Mouse (Mus musculus) kidney, embryonic 15.5 days (tissue): ENCODE data around the gene Atg2a. TPM values are rescaled to one million over a fixed set of nuclear protein-coding genes. Genes with fewer than 3 reads are reported as not detected.
A peak's percentile ranks its signal among the peaks of the same experiment; 100 is the strongest.

Source experiments
- ATAC-seq: fragments of 200-750 bp; cut with Nextera tagmentation; replicated peaks from 2 replicates; pipeline ENCODE4 v1.8.0; 2017; ENCODE audit warnings: moderate TSS enrichment; ENCODE audit not compliant: low FRiP score
- H3K27ac ChIP-seq: fragments of 300-500 bp; sonication (generic); 2 replicates; pipeline ENCODE4 v1.5.1; 2015; ENCODE audit warnings: mild to moderate bottlenecking, inconsistent platforms
- H3K27me3 ChIP-seq: fragments of 300-500 bp; sonication (generic); 2 replicates; pipeline ENCODE4 v1.6.1; 2015; ENCODE audit warnings: inconsistent platforms
- H3K36me3 ChIP-seq: fragments of 300-500 bp; sonication (generic); 2 replicates; pipeline ENCODE4 v1.6.1; 2015; ENCODE audit warnings: inconsistent platforms
- H3K4me1 ChIP-seq: fragments of 300-500 bp; sonication (generic); 2 replicates; pipeline ENCODE4 v1.6.1; 2015; ENCODE audit warnings: inconsistent platforms
- H3K4me2 ChIP-seq: fragments of 300-500 bp; sonication (generic); 2 replicates; pipeline ENCODE4 v1.6.1; 2015; ENCODE audit warnings: moderate library complexity, mild to moderate bottlenecking, inconsistent platforms
- H3K4me3 ChIP-seq: fragments of 300-500 bp; sonication (generic); replicated peaks from 2 replicates; pipeline ENCODE4 v1.5.1; 2015; ENCODE audit warnings: mild to moderate bottlenecking, inconsistent platforms
- H3K9ac ChIP-seq: fragments of 300-500 bp; sonication (generic); 2 replicates; pipeline ENCODE4 v1.6.1; 2015; ENCODE audit warnings: mild to moderate bottlenecking, inconsistent platforms
- H3K9me3 ChIP-seq: fragments of 300-500 bp; sonication (generic); replicated peaks from 2 replicates; pipeline ENCODE4 v1.6.1; 2016; ENCODE audit warnings: inconsistent platforms
- WGBS: fragments of 180-500 bp; shearing (Covaris S2); methylation state at CpG from one replicate; pipeline ENCODE4 v1.1.7; 2015; ENCODE audit warnings: mixed read lengths; 5-methylcytosine and 5-hydroxymethylcytosine counted together
- polyA plus RNA-seq: library from polyadenylated mRNA; unstranded; fragments of >200 nt; fragmentation: Nextera tagmentation; extraction: Ambion mirVana; gene quantifications from 2 replicates; pipeline ENCODE4 v1.2.1, GENCODE M21; 2015

The Atg2a gene
- polyA plus RNA-seq, 1 experiment from 2014 or later, result 12.1 TPM

- Histone ChIP-seq H3K4me2 (peak overlapping the region; percentile 83), H3K9me3 (no peaks in the 10 kb centered on the region), H3K27ac (peak overlapping the region; percentile 97), H3K4me1 (peaks cover 31% of the 10 kb centered on the region), H3K4me3 (peak overlapping the region; percentile 73), H3K9ac (peak overlapping the region; percentile 70; the same call in 1 of the 2 replicates), H3K36me3 (peaks cover 28% of the 10 kb centered on the region), H3K27me3 (no peaks in the 10 kb centered on the region)
- no peak for ATAC-seq
- 60% methylated on average over 11 of the region's 11 CpGs for WGBS
Observed at GRCm38 (mm10) chr19:6234337-6235083, 7.0 kb upstream of the Atg2a start.

- WGBS, result 2% methylated on average over 48 of the region's 48 CpGs
- peak within 1 kb of the TSS; percentile 70 for H3K9ac ChIP-seq
- peak within 1 kb of the TSS; percentile 83 for H3K4me2 ChIP-seq
- peak within 1 kb of the TSS; percentile 97 for H3K27ac ChIP-seq
- H3K36me3 ChIP-seq, result peaks cover 21% of the 10 kb centered on the region
- peaks cover 31% of the 10 kb centered on the region for H3K4me1 ChIP-seq
- H3K9me3 ChIP-seq, result no peaks in the 10 kb centered on the region
- ATAC-seq, result peak; percentile 91
- H3K4me3 ChIP-seq, result peak within 1 kb of the TSS; percentile 73
- H3K27me3 ChIP-seq, result no peaks in the 10 kb centered on the region
Observed at GRCm38 (mm10) chr19:6235084-6236052, 6.1 kb upstream of the Atg2a start, which contains the start of gene Ppp2r5b. Ppp2r5b (minus strand) TSS chr19:6235872.

- Histone ChIP-seq H3K27me3 (no peaks in the 10 kb centered on the region), H3K4me3 (peak overlapping the region; percentile 73), H3K27ac (peak overlapping the region; percentile 97), H3K9me3 (no peaks in the 10 kb centered on the region), H3K4me1 (peaks cover 31% of the 10 kb centered on the region), H3K9ac (peak overlapping the region; percentile 70), H3K4me2 (peak overlapping the region; percentile 83), H3K36me3 (peaks cover 16% of the 10 kb centered on the region)
- ATAC-seq, result peak; percentile 88
- under 1% methylated on average over 9 of the region's 9 CpGs for WGBS
Observed at GRCm38 (mm10) chr19:6236053-6236441, 5.4 kb upstream of the Atg2a start.

- Histone ChIP-seq H3K4me1 (peaks cover 31% of the 10 kb centered on the region), H3K9ac (no peak overlapping the region), H3K4me3 (no peak overlapping the region), H3K4me2 (no peak overlapping the region), H3K36me3 (peaks cover 10% of the 10 kb centered on the region), H3K27me3 (no peaks in the 10 kb centered on the region), H3K27ac (no peak overlapping the region), H3K9me3 (no peaks in the 10 kb centered on the region)
- ATAC-seq, result no peak
- 75% methylated on average over 7 of the region's 7 CpGs for WGBS
Observed at GRCm38 (mm10) chr19:6236842-6237241, 4.6 kb upstream of the Atg2a start.

GRCm38 (mm10) chr19:6238740-6239139, 2.7 kb upstream of the Atg2a start:
- H3K9ac ChIP-seq, result no peak overlapping the region
- H3K36me3 ChIP-seq, result no peaks in the 10 kb centered on the region
- no peaks in the 10 kb centered on the region for H3K27me3 ChIP-seq
- no peak overlapping the region for H3K27ac ChIP-seq
- ATAC-seq, result no peak
- H3K4me3 ChIP-seq, result no peak overlapping the region
- peaks cover 39% of the 10 kb centered on the region for H3K4me1 ChIP-seq
- H3K9me3 ChIP-seq, result no peaks in the 10 kb centered on the region
- no peak overlapping the region for H3K4me2 ChIP-seq

GRCm38 (mm10) chr19:6240136-6240535, 1.3 kb upstream of the Atg2a start:
- no peak overlapping the region for H3K4me3 ChIP-seq
- no peak overlapping the region for H3K9ac ChIP-seq
- H3K27ac ChIP-seq, result no peak overlapping the region
- peaks cover 25% of the 10 kb centered on the region for H3K4me1 ChIP-seq
- no peaks in the 10 kb centered on the region for H3K9me3 ChIP-seq
- no peak for ATAC-seq
- WGBS, result 39% methylated on average over 1 of the region's 1 CpGs
- no peak overlapping the region for H3K4me2 ChIP-seq
- H3K27me3 ChIP-seq, result no peaks in the 10 kb centered on the region
- H3K36me3 ChIP-seq, result peaks cover 11% of the 10 kb centered on the region

GRCm38 (mm10) chr19:6240725-6241124, 743 bp upstream of the Atg2a start:
- no peak for ATAC-seq
- H3K27ac ChIP-seq, result peak overlapping the region; percentile 72
- whole genome bisulfite sequencing, result 35% methylated on average over 5 of the region's 5 CpGs
- H3K4me3 ChIP-seq, result peak overlapping the region; percentile 79
- no peak overlapping the region for H3K9ac ChIP-seq
- H3K9me3 ChIP-seq, result no peaks in the 10 kb centered on the region
- no peaks in the 10 kb centered on the region for H3K27me3 ChIP-seq
- H3K4me1 ChIP-seq, result peaks cover 22% of the 10 kb centered on the region
- peaks cover 17% of the 10 kb centered on the region for H3K36me3 ChIP-seq
- peak overlapping the region; percentile 92 for H3K4me2 ChIP-seq

GRCm38 (mm10) chr19:6242281-6242680, 813 bp downstream of the Atg2a start:
- peak overlapping the region; percentile 79 for H3K4me3 ChIP-seq
- H3K9me3 ChIP-seq, result no peaks in the 10 kb centered on the region
- H3K4me2 ChIP-seq, result peak overlapping the region; percentile 92
- ATAC-seq, result peak; percentile 15; the same call in 1 of the 2 replicates
- peaks cover 16% of the 10 kb centered on the region for H3K4me1 ChIP-seq
- H3K27ac ChIP-seq, result peak overlapping the region; percentile 79
- H3K36me3 ChIP-seq, result peaks cover 32% of the 10 kb centered on the region
- H3K9ac ChIP-seq, result peak overlapping the region; percentile 82
- WGBS, result 2% methylated on average over 4 of the region's 4 CpGs
- H3K27me3 ChIP-seq, result no peaks in the 10 kb centered on the region

- ATAC-seq, result no peak
- 0 out of 2 replicates have a peak overlapping the region, but pooled peaks have one; percentile 92 for H3K4me2 ChIP-seq
- no peak overlapping the region for H3K27ac ChIP-seq
- peak overlapping the region; percentile 79; the same call in 1 of the 2 replicates for H3K4me3 ChIP-seq
- H3K27me3 ChIP-seq, result no peaks in the 10 kb centered on the region
- 88% methylated on average over 5 of the region's 5 CpGs for WGBS
- no peaks in the 10 kb centered on the region for H3K9me3 ChIP-seq
- peaks cover 16% of the 10 kb centered on the region for H3K4me1 ChIP-seq
- peaks cover 42% of the 10 kb centered on the region for H3K36me3 ChIP-seq
- peak overlapping the region; percentile 82; the same call in 1 of the 2 replicates for H3K9ac ChIP-seq
Observed at GRCm38 (mm10) chr19:6243226-6243625, 1.8 kb downstream of the Atg2a start.

GRCm38 (mm10) chr19:6245806-6246205, 4.3 kb downstream of the Atg2a start:
- H3K4me2 ChIP-seq, result no peak overlapping the region
- peaks cover 16% of the 10 kb centered on the region for H3K4me1 ChIP-seq
- H3K27me3 ChIP-seq, result no peaks in the 10 kb centered on the region
- no peak overlapping the region for H3K27ac ChIP-seq
- H3K9me3 ChIP-seq, result no peaks in the 10 kb centered on the region
- WGBS, result 62% methylated on average over 1 of the region's 1 CpGs
- no peak overlapping the region for H3K4me3 ChIP-seq
- no peak overlapping the region for H3K9ac ChIP-seq
- ATAC-seq, result no peak
- peaks cover 57% of the 10 kb centered on the region for H3K36me3 ChIP-seq

- ATAC-seq, result no peak
- no peak overlapping the region for H3K9ac ChIP-seq
- H3K27ac ChIP-seq, result no peak overlapping the region
- no peak overlapping the region for H3K4me2 ChIP-seq
- H3K36me3 ChIP-seq, result peaks cover 76% of the 10 kb centered on the region
- no peaks in the 10 kb centered on the region for H3K9me3 ChIP-seq
- WGBS, result 90% methylated on average over 29 of the region's 29 CpGs
- peaks cover 9% of the 10 kb centered on the region for H3K4me1 ChIP-seq
- H3K27me3 ChIP-seq, result no peaks in the 10 kb centered on the region
- H3K4me3 ChIP-seq, result no peak overlapping the region
Observed at GRCm38 (mm10) chr19:6247526-6248300, 6.2 kb downstream of the Atg2a start.
